ENCODE assay signal across 18 mouse cellular contexts in the genomic region with DNA sequence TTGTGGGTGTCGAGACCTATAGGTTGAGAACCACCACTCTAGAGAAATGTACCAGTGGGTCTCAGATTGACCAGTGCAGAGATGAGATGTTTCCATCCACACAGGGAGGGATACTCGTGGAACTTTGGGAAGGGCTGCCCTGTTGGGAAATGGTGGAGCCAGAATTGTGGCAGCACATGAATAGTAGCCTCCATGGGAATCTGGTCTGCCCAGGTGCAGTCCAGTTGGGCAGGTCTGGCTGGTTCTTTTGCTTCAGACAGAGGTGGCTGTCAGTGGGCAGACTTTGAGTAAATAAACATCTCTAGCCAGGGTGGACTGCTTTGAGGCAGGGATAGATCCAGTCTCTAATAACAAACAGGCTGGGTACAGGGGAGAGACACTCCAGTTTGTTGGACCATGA.
"Had no signal": no experiment of that assay in that cellular context is flagged by ENCODE, and none has a peak within 500 bp of the region (broad histone marks: within the 10 kb centered on the region; RNA-seq: fewer than 3 reads in every experiment).

No protein-coding gene starts in this region.

- H3K9me3 ChIP-seq: intestine, embryonic 15.5 days; kidney, embryonic 15.5 days; limb, embryonic 13.5 days; lung, embryonic 15.5 days; midbrain, embryonic 10.5 days; neural tube, embryonic 15.5 days had no signal

- ATAC-seq: intestine, embryonic 15.5 days had no signal

- DNase-seq: kidney, adult 2 months; kidney, postnatal 4 days; left cerebral cortex, postnatal 4 days; lung, postnatal 4 days; midbrain, embryonic 14.5 days; right cerebral cortex, adult 18-20 months; right cerebral cortex, postnatal 25 days; thymus, adult 18-20 months; thymus, postnatal 14 days had no signal

- H3K27ac ChIP-seq: intestine, embryonic 15.5 days; kidney, embryonic 15.5 days; layer of hippocampus, adult 2 months; limb, embryonic 13.5 days; liver, embryonic 14.5 days; lung, embryonic 15.5 days; midbrain, embryonic 10.5 days; neural tube, embryonic 15.5 days had no signal

- H3K9ac ChIP-seq: intestine, embryonic 15.5 days; kidney, embryonic 15.5 days; limb, embryonic 13.5 days; liver, embryonic 14.5 days; lung, embryonic 15.5 days; neural tube, embryonic 15.5 days had no signal

- H3K36me3 ChIP-seq: intestine, embryonic 15.5 days; kidney, embryonic 15.5 days; limb, embryonic 13.5 days; lung, embryonic 15.5 days; midbrain, embryonic 10.5 days; neural tube, embryonic 15.5 days had no signal

- H3K4me1 ChIP-seq: kidney, embryonic 15.5 days; midbrain, embryonic 10.5 days; neural tube, embryonic 15.5 days had no signal

- H3K4me3 ChIP-seq: intestine, embryonic 15.5 days; kidney, embryonic 15.5 days; layer of hippocampus, adult 2 months; limb, embryonic 13.5 days; lung, embryonic 15.5 days; midbrain, embryonic 10.5 days; myocyte; neural tube, embryonic 15.5 days had no signal

- H3K4me2 ChIP-seq: intestine, embryonic 15.5 days; kidney, embryonic 15.5 days; limb, embryonic 13.5 days; lung, embryonic 15.5 days; neural tube, embryonic 15.5 days had no signal

- H3K27me3 ChIP-seq: intestine, embryonic 15.5 days; kidney, embryonic 15.5 days; limb, embryonic 13.5 days; lung, embryonic 15.5 days; neural tube, embryonic 15.5 days had no signal
